13 mouse cellular contexts compared by ENCODE assay signal in the genomic region with DNA sequence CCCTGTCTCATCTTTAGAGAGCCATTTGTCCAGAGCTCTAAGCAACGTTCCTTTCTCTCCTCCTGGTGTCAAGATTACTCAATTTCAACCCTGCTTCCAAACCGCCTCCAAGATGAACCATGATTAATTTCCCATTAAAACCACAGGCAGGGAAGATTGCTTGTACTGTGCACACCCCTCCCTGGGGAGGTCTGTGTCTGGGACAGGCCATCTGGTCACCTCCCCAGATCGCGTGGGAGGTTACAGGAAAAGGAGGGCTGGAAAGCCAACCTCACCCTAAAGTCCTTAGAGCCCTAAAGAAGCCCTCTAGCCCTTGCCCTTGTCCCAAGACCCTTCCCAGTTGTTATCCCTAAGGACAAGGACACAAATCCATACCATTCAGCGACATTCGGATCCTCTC. TPM values are rescaled to one million over a fixed set of nuclear protein-coding genes. Genes with fewer than 3 reads are reported as not detected.
DNase-seq lines count a peak whose midpoint lies in the region; ATAC-seq and TF ChIP-seq lines count a peak whose summit lies in the region.
"Had no signal": no experiment of that assay in that cellular context is flagged by ENCODE, and none has a peak within 500 bp of the region (broad histone marks: within the 10 kb centered on the region; RNA-seq: fewer than 3 reads in every experiment).

No protein-coding gene starts in this region.

- H3K36me3 ChIP-seq in kidney, postnatal 0 days (ENCODE audit: insufficient read depth, low read length): no peaks in the 10 kb centered on the region

- no peaks in the 10 kb centered on the region for H3K9me3 ChIP-seq in kidney, postnatal 0 days (replicated peaks; ENCODE audit: low read length)
- H3K9me3 ChIP-seq: stomach, embryonic 15.5 days had no signal

- H3K4me1 ChIP-seq in kidney, postnatal 0 days (replicated peaks; ENCODE audit: insufficient read depth, low read length): peaks cover 34% of the 10 kb centered on the region
- peaks cover 65% of the 10 kb centered on the region for H3K4me1 ChIP-seq in cerebellum, adult 2 months (ENCODE audit: control insufficient read depth, insufficient read depth, low read length)
- peaks cover 57% of the 10 kb centered on the region for H3K4me1 ChIP-seq in olfactory bulb, adult 2 months (ENCODE audit: control insufficient read depth, insufficient read depth, low read length)

- ATAC-seq in kidney, postnatal 0 days (replicated peaks; ENCODE audit: low FRiP score, low read depth): no peak
- no peak for ATAC-seq in activated CD4-positive, CD25-positive, alpha-beta regulatory T cell, adult 4 months

- H3K27ac ChIP-seq in kidney, postnatal 0 days: no peak overlapping the region
- peak overlapping the region; percentile 25 for H3K27ac ChIP-seq in cerebellum, adult 2 months (ENCODE audit: insufficient read depth, low read length)
- H3K27ac ChIP-seq in olfactory bulb, adult 2 months (ENCODE audit: insufficient read depth, low read depth, low read length): 0 out of 2 replicates have a peak overlapping the region, but pooled peaks have one; percentile 1
- H3K27ac ChIP-seq: forebrain, embryonic 12.5 days; gastrocnemius, adult 2 months; liver, embryonic 14.5 days; stomach, embryonic 15.5 days had no signal

- H3K27me3 ChIP-seq in kidney, postnatal 0 days (ENCODE audit: insufficient read depth, low read length): no peaks in the 10 kb centered on the region
- no peaks in the 10 kb centered on the region for H3K27me3 ChIP-seq in cerebellum, adult 2 months (ENCODE audit: control insufficient read depth, insufficient read depth, low read length)
- H3K27me3 ChIP-seq: forebrain, embryonic 12.5 days; stomach, embryonic 15.5 days had no signal

- peak; percentile 35 to 65 for DNase-seq in heart, adult 18-20 months
- no peak for DNase-seq in heart, postnatal 36 days
- peak; percentile 50 for DNase-seq in kidney, postnatal 0 days (ENCODE audit: low spot score)
- DNase-seq in kidney, adult 18-20 months: no peak
- peak; percentile 70 to 77 for DNase-seq in cerebellum, adult 2 months
- no peak for DNase-seq in testis, postnatal 14 days (ENCODE audit: low spot score)
- DNase-seq: gastrocnemius, adult 2 months; right cerebral cortex, postnatal 25 days had no signal

- intact Hi-C loops in heart, postnatal 36 days (cut with DNase I): no loop called here

- 41% methylated on average over 6 of the region's 6 CpGs for WGBS in kidney, postnatal 0 days
- 27% methylated on average over 6 of the region's 6 CpGs for WGBS in cerebellum, adult 2 months
- 79% methylated on average over 6 of the region's 6 CpGs for WGBS in olfactory bulb, adult 2 months

- no peak overlapping the region for H3K9ac ChIP-seq in kidney, postnatal 0 days (ENCODE audit: low read depth, low read length)
- H3K9ac ChIP-seq: forebrain, embryonic 12.5 days; liver, embryonic 14.5 days; stomach, embryonic 15.5 days had no signal

- no peak overlapping the region for H3K4me3 ChIP-seq in kidney, postnatal 0 days (replicated peaks; ENCODE audit: low read depth, low read length)
- H3K4me3 ChIP-seq in cerebellum, adult 2 months (replicated peaks; ENCODE audit: insufficient read depth, low read depth, low read length): no peak overlapping the region
- no peak overlapping the region for H3K4me3 ChIP-seq in olfactory bulb, adult 2 months (ENCODE audit: insufficient read depth, low read depth, low read length)
- H3K4me3 ChIP-seq: forebrain, embryonic 12.5 days; gastrocnemius, adult 2 months; stomach, embryonic 15.5 days had no signal

- no peak for TF ChIP-seq POLR2A in cerebellum, adult 2 months (IDR thresholded peaks at IDR 0.05; ENCODE audit: borderline replicate concordance, insufficient read depth, low read length)
- TF ChIP-seq POLR2A in olfactory bulb, adult 2 months (IDR thresholded peaks at IDR 0.05; ENCODE audit: insufficient read depth, low read depth, low read length): no peak

- no peak overlapping the region for H3K4me2 ChIP-seq in kidney, postnatal 0 days (ENCODE audit: low read length)
- H3K4me2 ChIP-seq: forebrain, embryonic 12.5 days; stomach, embryonic 15.5 days had no signal

- TF ChIP-seq CTCF in kidney, postnatal 0 days (IDR thresholded peaks at IDR 0.05; ENCODE audit: low read depth): no peak
- TF ChIP-seq CTCF in cerebellum, adult 2 months (IDR thresholded peaks at IDR 0.05; ENCODE audit: borderline replicate concordance, insufficient read depth, low read depth, low read length): no peak
- TF ChIP-seq CTCF in olfactory bulb, adult 2 months (IDR thresholded peaks at IDR 0.05; ENCODE audit: insufficient read depth, low read depth, low read length): no peak

RNA-seq across cellular contexts. Expression of a gene that starts 45.6 kb away (rescaled TPM):
- not detected for total RNA-seq in heart, adult 18-20 months (2021)
- not detected for total RNA-seq in heart, postnatal 36 days (2021)
- 0.51 and 0.54 TPM in 2 replicates for polyA plus RNA-seq in kidney, postnatal 0 days (2015; fragmentation: Nextera tagmentation; extraction: Ambion mirVana)
- polyA plus RNA-seq in cerebellum, adult 2 months (2012; rRNA removed): 187 and 216 TPM in 2 replicates
- polyA plus RNA-seq in olfactory bulb, adult 2 months (2012; ENCODE audit: insufficient read depth, insufficient read length, low replicate concordance, missing spikeins): not detected in 2 replicates
- polyA plus RNA-seq in activated CD4-positive, CD25-positive, alpha-beta regulatory T cell, adult 4 months (2017; shearing (Covaris generic)): not detected
- total RNA-seq: gastrocnemius, adult 2 months had no signal

Comparison
In these comparisons a context has a peak if more than half of its experiments do, and no peak if none do; other contexts are left out.
1. DNase-seq: peak in heart, adult 18-20 months (2 of 2), kidney, postnatal 0 days (single experiment) and cerebellum, adult 2 months (2 of 2); none in heart, postnatal 36 days (0 of 2), kidney, adult 18-20 months (single experiment) and testis, postnatal 14 days (single experiment).
2. RNA of a gene that starts 45.6 kb away (polyA plus RNA-seq): 187 to 216 TPM in cerebellum, adult 2 months and not detected in olfactory bulb, adult 2 months; 0.51 to 0.54 TPM in kidney, postnatal 0 days and not detected in activated CD4-positive, CD25-positive, alpha-beta regulatory T cell, adult 4 months; every median in the first group is over 10 times any median in the second.